Comparison of ENCODE assay signal across 20 mouse cellular contexts in the genomic region with DNA sequence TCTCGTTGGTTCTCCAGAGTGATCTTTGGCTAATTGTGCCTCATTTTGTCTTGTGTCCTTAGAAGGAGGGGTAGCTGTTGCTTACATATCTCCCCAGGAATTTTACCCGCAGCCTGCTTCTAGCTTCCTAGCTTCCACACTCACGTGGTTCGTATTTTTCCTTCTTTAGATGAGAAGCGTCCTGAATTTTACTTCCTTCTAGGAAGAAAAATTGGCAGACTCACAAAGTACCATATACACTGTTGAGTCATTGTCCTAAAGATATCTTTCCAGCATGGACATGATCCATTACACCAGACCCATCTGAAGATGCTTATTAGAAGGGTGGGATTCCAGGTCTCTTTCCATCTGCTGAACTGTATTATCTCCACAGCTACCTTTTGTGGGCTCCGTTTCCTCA.
DNase-seq lines count a peak whose midpoint lies in the region; ATAC-seq and TF ChIP-seq lines count a peak whose summit lies in the region.
"Had no signal": no experiment of that assay in that cellular context is flagged by ENCODE, and none has a peak within 500 bp of the region (broad histone marks: within the 10 kb centered on the region; RNA-seq: fewer than 3 reads in every experiment).

No protein-coding gene starts in this region.

- no peaks in the 10 kb centered on the region for H3K4me1 ChIP-seq in olfactory bulb, adult 2 months (ENCODE audit: control insufficient read depth, insufficient read depth, low read length)

- peak overlapping the region; percentile 11; the same call in 1 of the 2 replicates for H3K27ac ChIP-seq in olfactory bulb, adult 2 months (ENCODE audit: insufficient read depth, low read depth, low read length)

- no peak overlapping the region for H3K4me3 ChIP-seq in olfactory bulb, adult 2 months (ENCODE audit: insufficient read depth, low read depth, low read length)

- WGBS in olfactory bulb, adult 2 months, result 56% methylated on average over 6 of the region's 6 CpGs

- TF ChIP-seq CTCF in olfactory bulb, adult 2 months (IDR thresholded peaks at IDR 0.05; ENCODE audit: insufficient read depth, low read depth, low read length), result no peak

- no peak for TF ChIP-seq POLR2A in olfactory bulb, adult 2 months (IDR thresholded peaks at IDR 0.05; ENCODE audit: insufficient read depth, low read depth, low read length)

- no peak for DNase-seq in frontal cortex, postnatal 14 days (ENCODE audit: low spot score in 2 of 2)
- peak; percentile 42 for DNase-seq in brain, adult 2 months (ENCODE audit: low read depth, low spot score)
- no peak for DNase-seq in lung, postnatal 25 days (ENCODE audit: low spot score)
- no peak for DNase-seq in layer of hippocampus, adult 18-20 months (ENCODE audit: low spot score in 2 of 2)
- DNase-seq: adrenal gland, adult 2 months; adrenal gland, adult 8-10 months; adrenal gland, postnatal 10 days; adrenal gland, postnatal 14 days; adrenal gland, postnatal 25 days; adrenal gland, postnatal 36 days; B cell, adult 2 months; cerebellum, adult 11 months; cerebellum, adult 11-12 months; cerebellum, adult 18-20 months; cerebellum, adult 2 months had no signal

- ATAC-seq in frontal cortex, adult (ENCODE audit: low TSS enrichment), result peak; percentile 83
- ATAC-seq: activated CD4-positive, CD25-positive, alpha-beta regulatory T cell, adult 4 months; CD4-positive, CD25-positive, alpha-beta regulatory T cell, adult 4 months; Patski had no signal
